Mouse (Mus musculus): ENCODE results near the gene Iyd. TPM values are rescaled to one million over a fixed set of nuclear protein-coding genes. Genes with fewer than 3 reads are reported as not detected.

Gene Iyd
- polyA plus RNA-seq, 1 experiment from 2014 or later, result 0.31 TPM

Other genes starting within 250 kb of the Iyd start
- 66.2 and 77.3 TPM in 2 replicates for gene Ppp1r14c, start 174.2 kb upstream of the Iyd start, polyA plus RNA-seq (2015; fragmentation: Nextera tagmentation; extraction: Ambion mirVana)
- 10.5 and 11.4 TPM in 2 replicates for gene Plekhg1, start 200.1 kb downstream of the Iyd start, polyA plus RNA-seq (2015; fragmentation: Nextera tagmentation; extraction: Ambion mirVana)